Mouse (Mus musculus) gastrocnemius, postnatal 25 days (tissue): Measurements from ENCODE around the gene Opa3. TPM values are rescaled to one million over a fixed set of nuclear protein-coding genes. Genes with fewer than 3 reads are reported as not detected.

ENCODE experiments used
- microRNA-seq, 2 experiments: library from miRNA; unstranded; fragments of <30 nt; microRNA quantifications; one replicate each; pipeline ENCODE4 v1.2.0; 2021; ENCODE audit warnings: borderline replicate concordance in 2 of 2
- total RNA-seq, 2 experiments: library from RNA; stranded (reverse); gene quantifications; 1 replicate in 1 of 2; 2 replicates in 1 of 2; pipeline ENCODE4 v1.2.3; 2021

The Opa3 gene
- total RNA-seq, 2 experiments from 2014 or later: 39.4 to 41.3 TPM

Small RNA genes lying within 50 kb of the gene (microRNA-seq; reads per million reads assigned to microRNA genes)
- gene Mir330: 52.3 to 75.2 reads per million in 2 experiments

Other genes with a start within 250 kb of the Opa3 start
- gene Nanos2, start 240.9 kb upstream of the Opa3 start, total RNA-seq: not detected
- 1 to 10 TPM; 4.3 to 4.9 TPM for gene Mypop, start 237.1 kb upstream of the Opa3 start, total RNA-seq
- gene Irf2bp1, start 224.3 kb upstream of the Opa3 start, total RNA-seq: 10 to 100 TPM; 13.7 to 14.3 TPM
- gene Foxa3, start 204.8 kb upstream of the Opa3 start, total RNA-seq: not detected
- 10 to 100 TPM; 56.6 to 59.4 TPM for gene Sympk, start 204.0 kb upstream of the Opa3 start, total RNA-seq
- not detected for gene Rsph6a, start 173.6 kb upstream of the Opa3 start, total RNA-seq
- 10 to 100 TPM; 22.4 to 22.7 TPM for gene Dmwd, start 152.1 kb upstream of the Opa3 start, total RNA-seq
- gene Dmpk, start 144.5 kb upstream of the Opa3 start, total RNA-seq: 100 to 1,000 TPM; 315 to 350 TPM
- gene Six5, start 133.7 kb upstream of the Opa3 start, total RNA-seq: 1 to 10 TPM; 2.0 to 2.7 TPM
- gene Gm4969, start 110.0 kb upstream of the Opa3 start, total RNA-seq: not detected
- gene Fbxo46, start 108.5 kb upstream of the Opa3 start, total RNA-seq: 1 to 10 TPM; 2.9 TPM
- gene Qpctl, start 79.0 kb upstream of the Opa3 start, total RNA-seq: 1 to 10 TPM; 2.3 to 2.5 TPM
- gene Snrpd2, start 78.6 kb upstream of the Opa3 start, total RNA-seq: 10 to 100 TPM; 48.2 to 50.0 TPM
- gene Gipr, start 62.2 kb upstream of the Opa3 start, total RNA-seq: not detected
- gene Eml2, start 51.9 kb upstream of the Opa3 start, total RNA-seq: 1 to 10 TPM; 8.4 to 9.4 TPM
- gene Gpr4, start 15.8 kb upstream of the Opa3 start, total RNA-seq: 1 to 10 TPM; 1.7 to 2.4 TPM
- 10 to 100 TPM; 16.3 to 18.0 TPM for gene Vasp, start 43.5 kb downstream of the Opa3 start, total RNA-seq
- gene Ppm1n, start 51.7 kb downstream of the Opa3 start, total RNA-seq: not detected
- 100 to 1,000 TPM; 943 to 950 TPM for gene Rtn2, start 54.3 kb downstream of the Opa3 start, total RNA-seq
- under 1 TPM; 0.43 to 0.64 TPM for gene Fosb, start 81.7 kb downstream of the Opa3 start, total RNA-seq
- 10 to 100 TPM; 21.5 to 25.4 TPM for gene Ercc1, start 116.4 kb downstream of the Opa3 start, total RNA-seq
- gene Cd3eap, start 131.1 kb downstream of the Opa3 start, total RNA-seq: 10 to 100 TPM in 1 of 2 experiments, 1 to 10 TPM in 1; 8.5 to 10.1 TPM
- gene Ppp1r13l, start 131.4 kb downstream of the Opa3 start, total RNA-seq: 1 to 10 TPM; 2.6 TPM
- 1 to 10 TPM; 7.8 to 8.8 TPM for gene Ercc2, start 153.7 kb downstream of the Opa3 start, total RNA-seq
- under 1 TPM in 1 of 2 experiments, not detected in 1; 0.43 TPM for gene Klc3, start 175.8 kb downstream of the Opa3 start, total RNA-seq
- over 10,000 TPM; 37,777 to 44,473 TPM for gene Ckm, start 176.4 kb downstream of the Opa3 start, total RNA-seq
- 10 to 100 TPM; 13.2 to 13.8 TPM for gene Mark4, start 230.5 kb downstream of the Opa3 start, total RNA-seq
- under 1 TPM; 0.56 to 0.67 TPM for gene Exoc3l2, start 235.0 kb downstream of the Opa3 start, total RNA-seq